Mouse (Mus musculus): ENCODE results near the gene Serinc1.
"Not testable (repeated sequence)": the region's sequence is repeated elsewhere in the genome, so short reads cannot be mapped to it uniquely, and the experiment has no call there.

Serinc1 gene

DNA sequence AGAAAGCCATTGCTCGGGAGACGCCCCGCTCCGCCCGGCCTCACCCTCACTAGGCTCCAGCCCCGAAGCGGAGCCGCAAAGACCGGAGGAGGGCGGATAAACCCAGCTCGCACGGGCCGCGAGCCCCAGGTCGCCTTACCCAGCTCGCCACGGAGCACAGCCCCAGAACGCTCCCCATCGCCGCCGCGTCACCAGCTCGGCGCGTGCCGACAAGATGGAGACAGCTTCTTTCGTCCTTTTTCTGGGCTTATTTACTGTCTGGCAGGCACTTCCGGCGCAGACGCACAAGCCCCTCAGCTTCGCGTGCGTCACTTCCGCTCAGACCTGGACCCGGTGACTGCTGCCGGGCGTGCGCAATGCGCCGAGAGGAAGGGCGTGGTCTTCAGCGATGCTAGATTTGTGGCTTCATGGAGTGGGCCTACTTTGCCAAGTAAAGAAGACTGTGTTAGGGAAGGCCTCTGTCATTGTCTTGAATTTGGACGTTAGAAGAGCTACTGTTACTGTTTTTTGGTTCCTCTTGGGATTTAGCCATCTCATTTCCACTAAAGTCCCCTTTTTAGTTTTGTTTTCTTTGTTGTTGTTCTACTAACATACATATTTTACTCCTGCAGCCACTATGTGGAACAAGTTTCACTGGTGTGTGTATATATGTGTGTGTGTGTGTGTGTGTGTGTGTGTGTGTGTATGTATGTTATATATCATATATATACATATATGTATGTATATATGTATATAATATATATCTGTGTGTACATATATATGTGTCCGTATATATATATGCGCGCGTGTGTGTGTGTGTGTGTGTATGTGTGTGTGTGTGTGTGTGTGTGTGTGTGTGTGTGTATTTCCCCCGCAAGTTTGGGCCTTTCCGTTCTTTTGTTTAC lies at the start of gene Serinc1:
Gene Serinc1, minus strand, starts transcription at position 313 of the 884 bp plus-strand sequence.
- DNase-seq (ENCODE audit: low spot score in 2 of 2), result peak; percentile 93 to 96

DNA sequence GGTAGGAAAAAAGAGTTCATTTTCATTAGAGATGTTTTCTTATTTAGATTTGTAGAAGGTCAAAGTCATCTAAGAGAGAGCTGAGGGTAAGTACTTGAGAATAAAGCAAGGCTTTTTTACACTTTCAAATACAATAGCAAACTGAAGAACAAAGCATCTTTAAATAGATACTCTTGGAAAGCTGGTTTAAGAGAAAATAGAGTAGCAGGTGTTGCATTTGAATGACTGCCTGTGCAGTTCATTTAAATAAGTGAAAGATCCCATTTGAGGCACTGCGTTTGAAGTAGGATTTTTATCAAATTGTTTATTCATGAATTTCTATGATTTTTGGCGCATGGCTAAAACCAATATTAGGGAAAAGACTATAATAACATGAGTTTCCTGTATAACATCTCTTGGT lies 44.4 kb upstream of the Serinc1 start:
- no peak for DNase-seq (ENCODE audit: low spot score in 2 of 2)

DNA sequence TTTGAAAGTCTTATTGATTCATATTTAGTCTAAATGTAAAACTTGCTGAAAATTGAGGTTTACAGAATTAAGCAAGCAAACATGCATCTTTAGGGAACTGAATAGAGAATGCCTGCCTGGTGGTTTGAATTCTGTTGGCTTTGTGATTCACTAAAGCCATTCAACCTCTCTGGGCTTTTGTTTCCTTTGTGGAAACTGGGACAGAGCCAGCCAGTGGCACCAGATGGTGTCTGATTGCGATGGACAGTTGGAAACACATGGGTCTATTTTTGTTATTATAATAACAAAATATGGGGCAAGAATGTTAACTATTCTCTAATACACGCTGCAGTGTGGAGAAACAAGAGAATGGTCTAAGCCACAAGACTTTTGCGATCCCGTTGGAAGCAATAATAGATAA lies 39.8 kb upstream of the Serinc1 start:
- DNase-seq (ENCODE audit: low spot score in 2 of 2), result no peak

DNA sequence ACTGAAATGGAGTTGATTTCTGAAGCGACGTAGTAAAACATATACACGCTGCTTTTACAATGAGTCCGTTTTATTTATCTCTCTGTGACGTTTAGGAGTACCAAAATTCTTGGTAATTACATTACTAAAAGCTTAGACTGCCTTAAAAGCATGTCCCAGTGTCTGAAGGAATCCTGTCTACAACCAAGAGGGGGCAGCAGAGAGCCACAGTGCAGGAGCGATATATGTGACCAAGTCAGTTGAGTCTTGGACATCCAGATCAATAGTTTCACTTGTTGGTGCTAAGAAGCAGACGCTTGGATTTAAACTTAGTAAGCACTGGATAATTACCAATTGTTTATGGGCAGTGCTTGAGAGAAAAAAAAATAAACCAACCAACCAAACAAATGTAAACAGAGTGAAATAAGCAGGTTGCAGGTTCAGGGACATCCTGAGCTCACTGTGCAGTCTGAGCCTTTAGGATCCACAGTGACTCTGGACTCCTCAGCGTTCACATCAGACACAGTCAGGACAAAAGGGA lies 38.9 kb upstream of the Serinc1 start:
- peak in 1 of 2 experiments; percentile 10 for DNase-seq (ENCODE audit: low spot score in 2 of 2)

DNA sequence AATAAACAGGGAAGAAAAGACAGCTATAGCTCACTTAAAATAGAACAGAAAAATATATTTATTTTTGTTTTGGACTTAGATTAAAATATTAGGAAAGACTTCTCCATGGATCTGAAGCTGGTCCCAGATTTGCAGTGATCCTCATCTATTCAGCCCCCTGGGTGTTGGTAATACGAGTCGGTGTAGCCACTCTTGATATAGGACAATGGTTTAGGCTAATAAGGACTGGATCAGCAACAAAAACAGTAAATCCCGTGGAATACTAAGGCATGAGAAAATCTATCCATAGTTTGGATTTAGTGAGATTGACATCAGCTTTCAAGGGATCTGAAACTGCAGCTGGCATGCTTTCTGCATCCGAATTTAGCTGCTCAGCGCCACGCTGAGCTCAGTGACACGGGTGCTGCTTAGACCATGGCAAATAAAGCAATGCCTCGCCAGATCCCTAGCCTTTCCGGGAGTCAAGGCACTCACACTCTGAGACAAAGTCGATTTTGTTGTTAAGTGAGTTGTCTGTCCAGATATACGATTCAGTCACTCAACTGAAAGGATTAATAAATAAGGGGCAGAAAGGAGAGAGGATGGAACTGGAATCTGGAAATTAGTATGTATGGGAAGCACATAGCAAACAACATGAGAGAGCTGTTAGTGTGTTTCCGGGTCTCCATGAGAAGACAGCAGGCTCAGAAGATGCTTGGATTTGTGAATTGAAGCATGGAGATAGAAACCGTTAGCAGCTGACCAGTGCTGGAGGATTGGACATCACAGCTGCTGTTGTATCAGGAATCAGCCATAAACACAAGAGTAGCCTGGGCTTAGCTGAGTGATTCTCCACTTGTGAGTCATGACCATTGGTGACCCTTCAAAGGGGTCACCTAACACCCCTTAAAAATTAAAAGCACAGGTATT lies 36.9 kb upstream of the Serinc1 start:
- no peak for DNase-seq (ENCODE audit: low spot score in 2 of 2)

DNA sequence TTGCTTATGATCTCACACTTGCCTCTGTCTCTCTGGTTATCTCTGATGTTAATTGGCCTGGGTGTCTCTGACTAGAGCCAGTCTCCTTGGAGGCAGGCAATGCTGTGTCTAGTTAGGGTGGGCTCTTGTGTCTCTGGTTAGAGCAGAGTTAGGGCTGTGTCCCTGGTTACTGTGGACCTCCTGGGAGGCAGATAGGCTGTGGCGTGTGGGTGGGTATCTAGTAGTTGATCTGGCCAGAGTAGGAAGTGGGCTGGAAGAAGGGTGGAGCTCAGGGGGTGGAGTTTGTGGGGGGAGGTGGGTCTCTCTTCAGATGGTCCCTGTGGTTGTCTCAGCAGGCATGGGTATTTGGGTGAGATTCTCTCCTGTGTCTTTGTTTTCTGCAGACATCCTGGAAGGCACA lies 33.9 kb upstream of the Serinc1 start:
- DNase-seq (ENCODE audit: low spot score in 2 of 2), result no peak

DNA sequence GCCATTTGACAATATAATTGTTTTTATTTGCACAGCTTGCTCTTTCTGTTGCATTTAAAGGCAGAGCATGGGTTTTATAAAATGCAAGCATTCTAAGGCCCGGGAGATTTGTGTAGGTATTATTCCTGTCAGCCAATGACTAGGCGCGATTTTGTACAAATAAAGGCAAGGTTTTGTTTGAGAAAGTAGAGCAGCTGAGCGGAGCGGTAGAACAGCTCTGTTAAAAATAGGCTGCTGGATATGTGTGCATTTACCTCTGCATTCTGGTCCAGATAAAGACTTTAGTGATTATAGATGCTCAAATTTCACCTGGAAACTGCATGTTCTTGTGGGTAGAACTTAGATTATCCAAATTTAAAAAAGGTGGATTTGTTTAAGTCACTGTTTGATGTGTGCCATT lies 25.3 kb upstream of the Serinc1 start:
- DNase-seq (ENCODE audit: low spot score in 2 of 2), result no peak

DNA sequence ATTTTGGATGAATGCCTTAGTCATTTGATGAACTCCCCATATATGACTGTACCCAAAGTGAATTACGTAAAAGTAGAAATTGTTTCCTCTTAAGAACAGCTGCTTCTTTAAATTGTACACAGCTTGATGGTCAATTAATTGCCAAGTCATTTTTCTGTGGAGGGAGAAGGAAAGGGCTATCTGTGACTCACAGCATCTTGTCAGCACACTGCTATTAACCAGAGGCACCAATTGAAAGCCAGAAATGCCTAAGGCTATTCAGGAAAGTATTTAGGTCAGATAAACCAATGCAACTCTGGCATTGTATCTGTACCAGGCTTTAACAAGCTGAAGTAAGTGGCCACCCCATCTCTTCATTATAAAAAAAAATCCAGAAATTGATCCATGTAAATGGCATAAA lies 21.4 kb upstream of the Serinc1 start:
- no peak for DNase-seq (ENCODE audit: low spot score in 2 of 2)

DNA sequence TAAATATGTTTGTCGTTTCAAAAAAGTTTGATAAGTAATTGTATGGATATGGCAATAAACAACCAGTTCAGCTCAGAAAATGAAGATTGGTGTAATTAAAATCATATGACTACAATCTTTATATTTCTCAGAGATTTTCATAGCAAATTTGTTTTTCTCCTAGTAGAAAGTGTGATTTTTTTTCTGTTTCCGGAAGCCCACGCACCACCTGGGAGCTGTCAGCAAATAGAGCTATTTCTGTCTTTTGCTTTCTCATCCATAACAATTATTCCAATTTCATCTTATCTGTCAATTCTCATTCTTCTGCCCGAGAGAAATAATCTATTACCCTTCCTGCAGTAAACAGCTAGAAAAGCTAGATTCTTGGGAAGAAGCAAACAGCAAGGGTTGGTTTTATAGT lies 17.3 kb upstream of the Serinc1 start:
- peak in 1 of 2 experiments; percentile 15 for DNase-seq (ENCODE audit: low spot score in 2 of 2)

DNA sequence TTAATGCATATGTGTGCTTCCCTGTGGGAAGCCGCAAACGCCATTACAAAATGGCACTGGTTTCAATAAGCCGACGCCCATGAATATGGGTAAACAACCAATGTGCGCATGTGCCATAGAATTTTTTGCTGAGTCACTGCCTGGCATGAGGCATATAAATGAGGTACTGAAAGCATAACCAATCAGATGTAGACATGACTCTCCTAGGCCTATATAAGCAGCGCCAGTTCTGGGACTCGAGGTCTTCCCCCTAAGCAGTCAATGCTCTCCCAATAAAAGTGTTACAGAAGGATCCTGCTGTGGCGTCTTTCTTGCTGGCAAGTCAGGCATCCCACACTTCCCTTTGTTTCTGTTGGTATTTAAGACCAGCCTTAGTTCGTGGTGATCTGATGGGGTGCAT lies 11.6 kb upstream of the Serinc1 start:
- DNase-seq (ENCODE audit: low spot score in 2 of 2), result not testable (repeated sequence)

DNA sequence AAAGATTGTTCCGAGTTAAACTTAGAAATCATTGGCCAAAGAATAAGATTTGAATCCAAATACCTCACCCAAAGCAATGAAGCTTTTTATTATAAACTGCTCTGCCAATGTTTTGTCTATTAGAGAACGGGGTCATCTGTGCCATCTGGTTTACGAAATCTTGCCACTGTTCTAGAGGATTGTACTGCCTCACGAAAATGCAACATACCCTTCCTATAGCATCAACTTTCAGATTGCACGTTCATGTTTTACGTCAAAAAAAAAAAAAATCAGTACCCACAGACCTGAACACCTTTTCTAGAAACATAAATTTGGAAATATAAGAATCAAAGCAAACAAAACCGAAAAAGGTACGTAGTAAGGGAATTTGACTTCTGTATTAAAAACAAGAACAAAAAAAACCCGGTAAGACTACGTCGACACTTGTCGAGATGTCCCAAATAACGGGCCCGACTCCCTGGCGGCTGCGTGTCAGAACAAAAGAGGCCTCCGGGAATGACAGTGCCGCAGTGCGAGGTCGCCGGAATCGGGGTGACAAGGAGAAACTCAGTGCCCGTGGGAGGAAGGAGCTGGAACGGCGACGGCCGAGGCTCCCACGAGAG lies 613 bp downstream of the Serinc1 start:
- DNase-seq (ENCODE audit: low spot score in 2 of 2), result no peak

DNA sequence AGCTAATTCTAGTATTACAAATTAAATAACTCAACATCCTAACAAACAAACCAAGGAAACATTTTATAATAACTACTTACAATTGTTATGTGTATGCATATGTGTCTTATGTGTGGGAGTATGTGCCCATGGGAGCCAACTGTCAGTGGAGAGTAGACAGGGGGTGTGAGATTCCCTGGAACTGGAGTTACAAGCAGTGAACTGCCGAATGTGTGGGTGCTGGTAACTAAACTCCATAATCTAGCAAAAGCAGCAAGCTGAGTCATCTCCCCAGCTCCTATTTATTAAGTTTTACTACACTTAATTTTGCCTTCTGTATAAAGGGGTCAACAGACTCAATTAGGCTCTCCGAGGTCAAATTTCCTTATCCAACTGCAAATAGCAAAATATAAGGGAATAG lies 1.3 kb downstream of the Serinc1 start:
- peak; percentile 22 to 49 for DNase-seq (ENCODE audit: low spot score in 2 of 2)

DNA sequence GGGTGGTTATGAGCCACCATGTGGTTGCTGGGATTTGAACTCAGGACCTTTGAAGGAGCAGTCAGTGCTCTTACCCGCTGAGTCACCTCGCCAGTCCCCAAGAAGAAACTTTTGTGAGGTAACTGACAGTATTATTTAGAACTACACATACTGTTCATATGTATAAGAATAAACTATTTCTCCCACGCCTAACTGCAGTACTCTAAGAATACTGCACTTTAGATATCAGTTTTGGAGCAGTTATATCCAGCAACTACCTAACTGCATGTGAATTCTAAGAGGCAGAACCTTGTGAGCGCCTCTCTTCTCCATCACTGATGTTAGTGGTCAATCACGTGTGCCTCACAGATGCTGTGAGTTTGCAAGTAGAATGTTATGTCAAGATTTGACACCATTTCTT lies 5.9 kb downstream of the Serinc1 start:
- no peak for DNase-seq (ENCODE audit: low spot score in 2 of 2)

DNA sequence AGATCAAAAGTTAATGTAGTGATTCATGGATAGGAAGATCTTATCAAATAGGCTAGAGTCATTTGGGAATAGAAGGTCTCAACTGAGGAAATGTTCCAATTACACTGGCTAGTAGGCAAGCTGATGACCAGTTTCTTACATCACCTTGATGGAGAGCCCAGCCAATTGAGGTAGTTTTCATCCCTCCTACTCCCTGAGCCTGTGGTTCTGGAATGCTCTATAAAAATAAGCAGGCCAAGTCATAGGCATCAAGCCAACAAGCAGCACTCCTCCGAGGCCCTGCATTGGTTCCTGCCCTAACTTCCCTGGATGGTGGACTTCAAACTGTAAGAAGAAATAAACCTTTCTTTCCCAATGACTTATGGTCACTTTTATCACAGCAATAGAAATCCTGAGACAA lies 17.1 kb downstream of the Serinc1 start:
- DNase-seq (ENCODE audit: low spot score in 2 of 2), result no peak

DNA sequence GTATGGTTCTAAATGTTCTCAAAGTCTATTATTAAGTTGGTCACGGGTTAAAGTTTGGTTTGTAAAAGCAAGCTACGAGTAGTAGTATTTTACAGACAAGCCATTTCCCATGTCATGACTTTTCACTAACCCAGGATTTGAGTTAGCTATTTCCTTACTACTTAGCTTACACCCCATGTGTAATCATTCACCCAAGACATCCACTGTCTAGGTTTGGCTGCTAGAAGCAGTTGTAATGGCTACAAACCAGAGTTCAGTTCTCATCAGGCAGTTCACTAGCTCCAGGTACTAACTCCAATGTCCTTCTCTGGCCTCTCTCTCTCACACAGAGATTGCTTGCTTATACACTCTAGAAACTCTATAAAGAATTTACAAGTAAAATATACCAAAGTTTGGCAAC lies 17.7 kb downstream of the Serinc1 start:
- no peak for DNase-seq (ENCODE audit: low spot score in 2 of 2)

DNA sequence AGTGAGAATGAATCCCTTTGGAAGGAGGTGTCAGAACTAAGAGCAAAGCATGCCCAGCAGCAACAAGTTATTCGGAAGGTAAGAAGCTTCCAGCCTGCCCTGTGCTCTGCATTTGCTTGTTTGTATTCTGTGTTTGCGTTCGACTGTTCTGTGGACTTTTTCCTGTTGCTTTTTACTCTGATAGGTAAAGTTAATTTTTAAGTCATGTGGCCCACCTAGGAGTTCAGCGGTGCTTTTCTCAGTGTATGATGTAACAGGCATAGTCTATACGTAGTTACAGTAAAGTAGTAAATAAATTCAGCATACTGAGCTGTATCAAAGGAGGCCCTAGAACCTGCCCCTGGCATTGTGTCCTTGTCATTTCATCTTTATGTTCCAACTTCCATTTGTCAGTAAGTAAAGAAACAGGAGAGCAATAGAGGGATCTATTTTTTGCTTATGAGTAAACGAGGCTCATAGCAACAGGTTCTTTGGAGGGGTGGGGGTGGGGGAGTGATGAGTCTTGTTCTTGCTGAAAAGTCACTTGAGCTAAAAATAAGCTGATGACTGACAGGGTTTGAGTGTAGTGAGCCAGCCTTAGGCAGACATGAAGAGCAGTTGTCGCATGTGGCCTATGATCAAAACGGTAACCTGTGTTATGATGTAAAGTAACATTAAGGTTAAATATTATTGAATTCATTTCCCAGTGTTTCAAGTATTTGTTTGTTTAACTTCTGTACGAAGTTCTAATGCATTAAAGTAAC lies 32.7 kb downstream of the Serinc1 start:
- no peak for DNase-seq (ENCODE audit: low spot score in 2 of 2)

DNA sequence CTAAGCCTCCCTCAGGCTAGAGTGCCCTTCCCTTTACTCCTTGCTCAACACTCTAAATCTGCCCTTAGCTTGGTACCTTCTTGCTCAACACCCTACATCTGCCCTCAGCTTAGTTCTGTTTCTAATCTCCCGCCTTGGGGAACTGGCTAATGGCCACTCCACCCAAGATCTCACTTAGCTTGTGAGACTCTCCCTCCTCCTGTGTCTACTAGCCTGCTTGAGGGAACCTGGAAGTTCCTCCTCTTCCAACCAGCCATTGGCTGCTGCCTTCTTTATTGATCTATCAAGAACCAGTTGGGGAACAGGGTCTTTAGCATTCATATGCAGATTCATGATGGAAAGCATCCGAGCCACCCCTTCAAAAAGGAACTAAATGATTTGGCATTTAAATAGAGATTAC lies 40.3 kb downstream of the Serinc1 start:
- DNase-seq (ENCODE audit: low spot score in 2 of 2), result no peak

DNA sequence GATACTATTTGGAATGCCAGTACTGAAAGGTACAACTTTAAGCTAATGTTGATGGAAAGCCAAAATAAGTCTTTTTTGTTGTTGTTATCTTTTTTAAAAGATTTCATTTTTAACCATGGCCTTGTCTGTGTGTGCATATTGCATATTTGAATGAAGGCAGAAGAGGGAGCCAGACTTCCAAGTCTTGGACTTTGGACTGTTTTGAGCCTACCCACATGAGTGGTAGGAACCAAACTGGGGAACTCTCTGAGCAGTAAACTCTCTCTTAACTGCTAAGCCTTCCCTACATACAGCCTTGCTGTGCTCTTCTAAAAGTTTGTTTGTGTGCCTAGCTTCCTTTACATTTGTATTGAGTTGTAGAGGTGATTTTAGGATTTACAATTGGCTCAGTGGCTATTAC lies 43.7 kb downstream of the Serinc1 start:
- DNase-seq (ENCODE audit: low spot score in 2 of 2), result no peak

DNA sequence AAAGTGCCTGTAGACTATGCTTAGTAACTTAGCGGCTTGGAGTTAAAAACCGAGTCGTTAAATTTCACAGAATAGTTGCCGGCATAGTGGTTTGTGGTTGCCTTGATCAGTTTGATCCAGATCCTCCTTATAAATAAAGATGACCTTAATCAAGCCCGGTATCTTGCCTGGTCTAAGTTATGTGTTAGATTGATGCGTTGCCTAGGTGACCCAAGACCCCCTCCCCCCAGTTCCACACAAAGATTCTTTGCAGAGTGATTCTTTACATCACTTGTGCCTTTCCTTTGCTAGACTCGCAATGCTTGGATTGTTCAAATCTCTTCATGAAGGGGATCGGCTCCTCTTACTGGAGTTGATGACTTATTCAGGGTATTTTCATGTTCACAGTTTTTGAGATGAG lies 45.1 kb downstream of the Serinc1 start:
- no peak for DNase-seq (ENCODE audit: low spot score in 2 of 2)

DNA sequence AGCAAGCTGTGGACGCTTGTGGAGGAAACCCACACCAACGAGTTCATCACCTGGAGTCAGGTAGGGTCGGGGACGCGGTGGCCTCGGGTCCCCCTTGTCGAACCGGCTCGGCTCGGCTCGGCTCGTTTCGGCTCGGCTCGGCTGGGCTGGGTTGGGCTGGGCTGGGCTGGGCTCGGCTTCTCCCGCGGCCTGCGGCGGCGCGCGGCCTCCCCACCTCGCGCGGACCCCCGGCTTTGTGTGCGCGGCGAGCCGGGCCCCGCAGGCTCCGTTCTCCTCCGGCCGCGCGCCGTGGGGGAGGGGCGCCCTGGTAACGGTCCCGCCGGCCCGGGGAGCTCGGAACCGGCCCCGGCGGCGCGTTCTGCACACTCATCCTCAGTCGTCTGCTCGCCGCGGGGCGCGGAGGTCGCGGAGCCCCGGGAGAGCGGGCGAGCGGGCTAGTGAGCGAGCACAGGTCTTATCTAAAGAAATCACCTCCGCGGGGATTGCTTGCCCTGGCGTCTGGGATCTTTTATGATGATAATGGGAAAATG lies 45.7 kb downstream of the Serinc1 start:
- no peak for DNase-seq (ENCODE audit: low spot score in 2 of 2)

DNA sequence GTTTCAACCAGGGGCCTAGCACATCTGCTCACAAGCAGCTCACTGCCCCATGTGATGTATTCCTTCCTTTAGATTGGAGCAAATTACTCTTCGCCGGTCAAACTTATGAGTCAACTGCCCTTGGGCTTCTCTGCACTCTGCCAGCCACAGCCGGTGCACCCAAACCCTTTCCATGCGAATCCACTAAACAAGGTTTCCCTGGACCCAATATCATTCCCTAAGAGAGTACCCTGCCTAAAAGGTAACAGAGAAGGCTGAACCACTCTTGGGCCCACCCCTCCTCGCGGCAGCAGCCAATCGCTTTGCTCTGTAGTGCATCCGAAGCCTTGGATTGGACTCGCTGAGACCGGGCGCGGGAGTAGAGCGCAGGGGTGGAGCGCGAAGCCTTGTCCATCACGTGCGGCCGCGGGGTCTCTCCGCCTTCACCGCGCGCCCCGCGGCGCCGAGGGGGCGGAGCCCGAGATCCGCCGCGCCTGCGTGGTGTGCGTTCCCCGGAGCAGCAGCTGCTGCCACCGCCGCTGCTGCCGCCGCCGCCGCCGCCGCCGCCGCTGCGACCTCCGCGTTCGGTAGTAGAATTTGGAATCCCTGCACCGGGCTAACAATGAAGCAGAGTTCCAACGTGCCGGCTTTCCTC lies 46.3 kb downstream of the Serinc1 start, which contains the start of gene Hsf2:
Gene Hsf2, plus strand, starts transcription at position 478 of the 634 bp plus-strand sequence.
- peak; percentile 97 for DNase-seq (ENCODE audit: low spot score in 2 of 2)

All from right cerebral cortex, postnatal 36 days (tissue).